Mouse (Mus musculus) erythroblast, embryonic 14.5 days (primary cell): ENCODE measurements around the gene Usp36.

ENCODE experiments used
- GATA1 ChIP-seq: IDR thresholded peaks from 2 replicates; pipeline ENCODE4 v1.6.1; 2012; ENCODE audit warnings: low read length, inconsistent platforms, mixed read lengths
- TAL1 ChIP-seq: IDR thresholded peaks from 3 replicates; pipeline ENCODE4 v1.6.1; 2012; ENCODE audit warnings: low read length, inconsistent platforms, mixed read lengths

- TF ChIP-seq GATA1 (no peak), TAL1 (no peak)
These were observed 31.5 kb upstream of the Usp36 start for GRCm38 (mm10) chr11:118321500-118321899.
